Mouse (Mus musculus) ES-Bruce4 (cell line): ENCODE measurements at regions not wholly inside any gene's neighbourhood (a gene's known extent, or its start where the extent isn't known, plus 50 kb on each side); places are given as distances from the start of the nearest gene placed in this dataset.

Experiments used
- H3K27ac ChIP-seq: 2 replicates; pipeline ENCODE4 v1.5.1; 2012; ENCODE audit warnings: low read length, inconsistent platforms; ENCODE audit not compliant: insufficient read depth
- H3K27me3 ChIP-seq: 2 replicates; pipeline ENCODE4 v1.6.1; 2012; ENCODE audit warnings: mild to moderate bottlenecking, low read length, inconsistent platforms; ENCODE audit not compliant: control insufficient read depth, poor library complexity, insufficient read depth, severe bottlenecking
- H3K36me3 ChIP-seq: 2 replicates; pipeline ENCODE4 v1.6.1; 2012; ENCODE audit warnings: inconsistent platforms, mild to moderate bottlenecking, low read length, moderate library complexity; ENCODE audit not compliant: control insufficient read depth, poor library complexity, insufficient read depth, severe bottlenecking
- H3K4me1 ChIP-seq: one replicate; pipeline ENCODE4 v1.8.1; 2011; ENCODE audit warnings: low read length; ENCODE audit not compliant: control insufficient read depth, insufficient read depth
- H3K4me3 ChIP-seq: 2 replicates; pipeline ENCODE4 v1.5.1; 2011; ENCODE audit warnings: low read depth, mild to moderate bottlenecking, low read length
- H3K9ac ChIP-seq: 2 replicates; pipeline ENCODE4 v1.6.1; 2012; ENCODE audit warnings: low read depth, mild to moderate bottlenecking, inconsistent platforms; ENCODE audit not compliant: poor library complexity, severe bottlenecking
- H3K9me3 ChIP-seq: replicated peaks from 2 replicates; pipeline ENCODE4 v1.6.1; 2012; ENCODE audit warnings: mild to moderate bottlenecking, low read length, inconsistent platforms; ENCODE audit not compliant: control insufficient read depth, poor library complexity, insufficient read depth, severe bottlenecking
- CTCF ChIP-seq: IDR thresholded peaks from one replicate; pipeline ENCODE4 v1.8.1; 2011; ENCODE audit warnings: low read depth, low read length
- EP300 ChIP-seq: IDR thresholded peaks from 2 replicates; pipeline ENCODE4 v1.6.1; 2011; ENCODE audit warnings: low read depth, low read length; ENCODE audit not compliant: insufficient read depth
- POLR2A ChIP-seq: IDR thresholded peaks from one replicate; pipeline ENCODE4 v1.8.1; 2011; ENCODE audit warnings: low read length; ENCODE audit not compliant: insufficient read depth

- Histone ChIP-seq H3K27ac (no peak overlapping the region), H3K4me3 (no peak overlapping the region), H3K4me1 (no peaks in the 10 kb centered on the region), H3K27me3 (no peaks in the 10 kb centered on the region), H3K9me3 (peaks cover 14% of the 10 kb centered on the region), H3K9ac (no peak overlapping the region), H3K36me3 (no peaks in the 10 kb centered on the region)
- TF ChIP-seq POLR2A (no peak), CTCF (no peak), EP300 (no peak)
Measured at GRCm38 (mm10) chr9:41221110-41221790, 59.8 kb upstream of the Ubash3b start.

- Histone ChIP-seq H3K27ac (no peak overlapping the region), H3K4me1 (no peaks in the 10 kb centered on the region), H3K36me3 (no peaks in the 10 kb centered on the region), H3K9ac (no peak overlapping the region), H3K27me3 (no peaks in the 10 kb centered on the region), H3K4me3 (no peak overlapping the region), H3K9me3 (peaks cover 15% of the 10 kb centered on the region)
- TF ChIP-seq POLR2A (no peak), EP300 (no peak), CTCF (no peak)
Measured at GRCm38 (mm10) chr9:41220105-41220669, 58.7 kb upstream of the Ubash3b start.

GRCm38 (mm10) chr9:41218702-41219101 is 57.2 kb upstream of the Ubash3b start:
- Histone ChIP-seq H3K27ac (no peak overlapping the region), H3K4me3 (no peak overlapping the region), H3K4me1 (no peaks in the 10 kb centered on the region), H3K9ac (no peak overlapping the region), H3K9me3 (peaks cover 15% of the 10 kb centered on the region), H3K27me3 (no peaks in the 10 kb centered on the region), H3K36me3 (no peaks in the 10 kb centered on the region)
- no peak for TF ChIP-seq POLR2A
- no peak for TF ChIP-seq EP300
- TF ChIP-seq CTCF, result no peak

GRCm38 (mm10) chr9:41216248-41216647 is 54.8 kb upstream of the Ubash3b start:
- TF ChIP-seq POLR2A (no peak), CTCF (no peak), EP300 (no peak)
- H3K4me3 ChIP-seq, result no peak overlapping the region
- no peaks in the 10 kb centered on the region for H3K36me3 ChIP-seq
- H3K9ac ChIP-seq, result no peak overlapping the region
- no peak overlapping the region for H3K27ac ChIP-seq
- H3K4me1 ChIP-seq, result no peaks in the 10 kb centered on the region
- H3K27me3 ChIP-seq, result no peaks in the 10 kb centered on the region
- H3K9me3 ChIP-seq, result peaks cover 15% of the 10 kb centered on the region

GRCm38 (mm10) chr9:41215026-41215425 is 53.5 kb upstream of the Ubash3b start:
- Histone ChIP-seq H3K9me3 (peaks cover 15% of the 10 kb centered on the region), H3K4me3 (no peak overlapping the region), H3K27me3 (no peaks in the 10 kb centered on the region), H3K27ac (no peak overlapping the region), H3K9ac (no peak overlapping the region), H3K36me3 (no peaks in the 10 kb centered on the region), H3K4me1 (no peaks in the 10 kb centered on the region)
- TF ChIP-seq EP300 (no peak), CTCF (no peak), POLR2A (no peak)

GRCm38 (mm10) chr9:41212943-41213529 is 51.5 kb upstream of the Ubash3b start:
- Histone ChIP-seq H3K9ac (no peak overlapping the region), H3K4me1 (no peaks in the 10 kb centered on the region)
- TF ChIP-seq POLR2A (no peak), EP300 (no peak), CTCF (no peak)

More at GRCm38 (mm10) chr9:41212943-41213529, 51.5 kb upstream of the Ubash3b start:
- H3K4me3 ChIP-seq, result no peak overlapping the region
- peaks cover 11% of the 10 kb centered on the region for H3K9me3 ChIP-seq
- no peaks in the 10 kb centered on the region for H3K27me3 ChIP-seq
- H3K36me3 ChIP-seq, result no peaks in the 10 kb centered on the region
- no peak overlapping the region for H3K27ac ChIP-seq
